Mouse (Mus musculus) liver, embryonic 11.5 days (tissue): ENCODE results near the gene Atpif1. TPM values are rescaled to one million over a fixed set of nuclear protein-coding genes. Genes with fewer than 3 reads are reported as not detected.
A peak's percentile ranks its signal among the peaks of the same experiment; 100 is the strongest.

Experiments
- ATAC-seq: fragments of 200-750 bp; cut with Nextera tagmentation; replicated peaks from 2 replicates; pipeline ENCODE4 v1.8.0; 2017; ENCODE audit warnings: moderate number of reproducible peaks, mild to moderate bottlenecking, moderate TSS enrichment, moderate library complexity; ENCODE audit not compliant: low FRiP score
- DNase-seq: peaks from one replicate; pipeline ENCODE4 v3.0.0-alpha.2; 2017; ENCODE audit warnings: low spot score
- H3K27ac ChIP-seq: fragments of 300-500 bp; sonication (generic); 2 replicates; pipeline ENCODE4 v1.5.1; 2014; ENCODE audit warnings: mild to moderate bottlenecking, low read depth, low read length, control low read depth
- H3K27me3 ChIP-seq: fragments of 300-500 bp; sonication (generic); replicated peaks from 2 replicates; pipeline ENCODE4 v1.6.1; 2014; ENCODE audit warnings: low read length, mixed read lengths; ENCODE audit not compliant: control insufficient read depth, insufficient read depth
- H3K36me3 ChIP-seq: fragments of 300-500 bp; sonication (generic); 2 replicates; pipeline ENCODE4 v1.6.1; 2014; ENCODE audit warnings: mild to moderate bottlenecking, low read length, moderate library complexity, mixed read lengths; ENCODE audit not compliant: control insufficient read depth, insufficient read depth
- H3K4me1 ChIP-seq: fragments of 300-500 bp; sonication (generic); replicated peaks from 2 replicates; pipeline ENCODE4 v1.6.1; 2014; ENCODE audit warnings: low read length, mixed read lengths; ENCODE audit not compliant: control insufficient read depth, insufficient read depth
- H3K4me2 ChIP-seq: fragments of 300-500 bp; sonication (generic); 2 replicates; pipeline ENCODE4 v1.6.1; 2014; ENCODE audit warnings: mild to moderate bottlenecking, control low read depth, moderate library complexity
- H3K4me3 ChIP-seq: fragments of 300-500 bp; sonication (generic); 2 replicates; pipeline ENCODE4 v1.5.1; 2014; ENCODE audit warnings: low read depth, low read length, control low read depth
- H3K9ac ChIP-seq: fragments of 300-500 bp; sonication (generic); 2 replicates; pipeline ENCODE4 v1.6.1; 2014; ENCODE audit warnings: low read depth, low read length, control low read depth
- H3K9me3 ChIP-seq: fragments of 300-500 bp; sonication (generic); 2 replicates; pipeline ENCODE4 v1.6.1; 2016; ENCODE audit warnings: low read length, inconsistent platforms, mixed read lengths; ENCODE audit not compliant: control insufficient read depth
- WGBS: fragments of 180-500 bp; shearing (Covaris S2); extraction: QIAGEN DNeasy Blood & Tissue Kit; methylation state at CpG from one replicate; pipeline ENCODE4 v1.1.7; 2014; 5-methylcytosine and 5-hydroxymethylcytosine counted together
- polyA plus RNA-seq: library from polyadenylated mRNA; unstranded; fragments of >200 nt; fragmentation: Nextera tagmentation; extraction: Ambion mirVana; gene quantifications from 2 replicates; pipeline ENCODE4 v1.2.1, GENCODE M21; 2014

The Atpif1 gene
- 1,813 and 1,952 TPM in 2 replicates for polyA plus RNA-seq

DNA sequence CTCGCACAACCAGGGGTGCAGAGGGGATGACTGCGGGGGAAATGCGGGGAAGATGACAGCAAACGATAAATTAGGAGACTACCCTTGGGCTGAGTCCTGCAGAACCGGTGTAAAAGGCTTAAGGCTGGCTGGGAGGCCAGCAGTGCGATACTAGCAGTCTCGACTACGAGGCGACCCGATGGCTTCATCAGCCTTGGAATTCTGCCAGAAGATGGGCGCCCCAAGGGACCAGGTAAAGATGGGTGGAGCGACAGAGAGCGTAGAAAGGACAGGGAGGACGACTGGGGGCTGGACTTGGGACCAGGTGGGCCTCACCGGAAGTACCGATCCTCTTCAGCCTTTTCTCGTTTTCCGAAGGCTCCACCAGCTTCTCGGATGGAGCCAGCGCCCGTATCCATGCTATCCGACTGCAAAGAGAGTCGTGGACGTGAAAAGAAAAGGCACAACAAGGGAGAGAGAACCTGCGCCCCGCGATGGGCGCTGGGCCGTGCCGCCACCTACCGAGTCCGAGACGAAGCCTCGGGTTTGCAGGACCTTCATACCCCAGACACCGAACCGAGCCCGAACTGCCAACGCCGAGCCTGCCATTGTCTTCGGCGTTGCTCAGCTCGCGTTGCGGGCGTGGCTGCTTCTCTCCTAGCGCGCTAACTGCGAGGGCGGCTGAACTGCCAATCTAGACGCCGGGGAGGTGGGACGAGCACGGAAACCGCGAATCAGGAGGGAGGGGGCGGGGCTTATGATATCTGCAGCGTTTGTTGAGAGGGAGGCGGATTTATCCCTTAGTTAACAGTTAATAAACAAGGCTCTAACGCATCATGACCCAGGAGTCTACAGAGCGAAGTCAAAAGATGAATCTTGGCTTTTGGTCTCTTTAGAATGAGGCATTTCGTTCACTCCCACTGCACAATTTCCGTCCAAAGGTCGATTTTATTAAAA is at the start of gene Atpif1:
TSS of gene Atpif1 (minus strand) at position 679 of the 936 bp plus-strand sequence.
- DNase-seq (peak; percentile 91), ATAC-seq (peak; percentile 72)
- peaks cover 56% of the 10 kb centered on the region for H3K4me1 ChIP-seq
- peaks cover 17% of the 10 kb centered on the region for H3K36me3 ChIP-seq
- H3K4me3 ChIP-seq: peak within 1 kb of the TSS; percentile 92
- peak within 1 kb of the TSS; percentile 93 for H3K4me2 ChIP-seq
- peak within 1 kb of the TSS; percentile 99 for H3K27ac ChIP-seq
- WGBS: under 1% methylated on average over 63 of the region's 63 CpGs
- no peaks in the 10 kb centered on the region for H3K9me3 ChIP-seq
- peak within 1 kb of the TSS; percentile 99 for H3K9ac ChIP-seq
- H3K27me3 ChIP-seq: no peaks in the 10 kb centered on the region

DNA sequence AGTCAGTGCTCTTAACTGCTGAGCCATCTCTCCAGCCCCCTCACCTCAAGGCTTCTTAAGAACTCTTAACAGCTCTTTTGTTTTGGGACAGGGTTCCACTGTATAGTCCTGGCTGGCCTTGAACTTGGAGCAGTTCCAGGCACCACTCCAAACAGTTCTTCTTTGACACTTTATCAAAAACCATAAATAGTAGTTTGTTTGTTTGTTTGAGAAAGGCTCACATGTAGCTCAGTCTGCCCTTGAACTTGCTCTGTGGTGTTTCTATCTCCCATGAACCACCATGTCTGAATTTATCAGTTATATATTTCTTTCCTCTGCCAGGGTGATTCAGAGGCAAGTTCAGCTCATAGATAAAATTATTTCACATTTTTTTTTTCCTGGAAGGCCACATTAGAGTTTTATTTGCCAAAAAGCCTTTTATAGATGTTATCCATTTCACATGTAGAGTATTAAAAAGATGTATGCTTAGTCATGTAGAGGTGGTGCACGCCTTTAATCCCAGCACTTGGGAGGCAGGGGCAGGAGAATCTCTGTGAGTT is 41.4 kb upstream of the Atpif1 start:
- Histone ChIP-seq H3K27ac (no peak overlapping the region), H3K9me3 (no peaks in the 10 kb centered on the region), H3K27me3 (no peaks in the 10 kb centered on the region), H3K36me3 (no peaks in the 10 kb centered on the region), H3K4me1 (no peaks in the 10 kb centered on the region), H3K9ac (no peak overlapping the region), H3K4me3 (no peak overlapping the region), H3K4me2 (no peak overlapping the region)
- DNase-seq (no peak), ATAC-seq (no peak)
- 82% methylated on average over 1 of the region's 1 CpGs for WGBS

DNA sequence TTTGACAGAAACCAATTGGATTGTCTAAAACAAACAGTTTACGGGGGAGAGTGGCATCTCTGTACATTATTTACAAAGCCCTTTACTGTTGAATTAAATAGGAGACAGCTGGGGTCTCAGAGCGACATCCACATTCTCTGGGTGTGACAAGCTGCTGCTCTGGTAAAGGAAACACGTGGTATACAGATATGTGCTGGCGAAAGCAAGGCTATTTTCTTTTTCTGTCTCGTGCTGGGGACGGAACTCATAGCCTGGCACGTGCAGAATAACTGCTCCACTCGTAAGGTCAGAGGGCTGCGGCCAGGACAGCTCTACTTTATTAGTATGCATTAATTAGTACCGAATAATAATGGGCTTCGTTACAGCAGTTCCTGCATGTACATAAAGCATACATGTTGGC is 39.9 kb upstream of the Atpif1 start:
- H3K4me2 ChIP-seq: no peak overlapping the region
- no peaks in the 10 kb centered on the region for H3K4me1 ChIP-seq
- ATAC-seq: no peak
- DNase-seq: no peak
- H3K27ac ChIP-seq: no peak overlapping the region
- WGBS: 49% methylated on average over 11 of the region's 11 CpGs
- H3K4me3 ChIP-seq: no peak overlapping the region
- no peaks in the 10 kb centered on the region for H3K36me3 ChIP-seq
- H3K9ac ChIP-seq: no peak overlapping the region
- H3K27me3 ChIP-seq: no peaks in the 10 kb centered on the region
- H3K9me3 ChIP-seq: no peaks in the 10 kb centered on the region

DNA sequence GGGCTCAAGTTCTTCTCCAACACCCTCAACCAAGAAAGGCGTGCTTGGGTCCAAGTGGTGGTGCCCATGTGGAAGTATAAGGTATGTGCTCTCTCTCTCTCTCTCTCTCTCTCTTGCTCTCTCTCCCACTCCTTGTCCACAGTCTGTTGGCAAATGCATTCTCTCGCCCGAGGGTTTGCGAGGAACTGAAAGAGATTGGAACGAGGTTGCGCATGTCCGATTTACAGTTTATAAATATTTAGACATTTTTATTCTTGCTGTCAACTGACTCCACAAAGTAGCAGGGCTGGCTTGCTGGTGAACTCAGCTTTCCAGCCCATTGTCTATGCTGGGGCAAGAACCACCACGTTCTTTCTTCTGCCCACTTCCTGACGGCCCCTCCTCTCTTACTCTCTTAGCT is 37.7 kb upstream of the Atpif1 start:
- no peak overlapping the region for H3K27ac ChIP-seq
- no peak for DNase-seq
- H3K4me2 ChIP-seq: no peak overlapping the region
- WGBS: 82% methylated on average over 9 of the region's 9 CpGs
- H3K36me3 ChIP-seq: no peaks in the 10 kb centered on the region
- no peaks in the 10 kb centered on the region for H3K9me3 ChIP-seq
- H3K27me3 ChIP-seq: no peaks in the 10 kb centered on the region
- no peaks in the 10 kb centered on the region for H3K4me1 ChIP-seq
- H3K4me3 ChIP-seq: no peak overlapping the region
- H3K9ac ChIP-seq: no peak overlapping the region
- ATAC-seq: no peak

DNA sequence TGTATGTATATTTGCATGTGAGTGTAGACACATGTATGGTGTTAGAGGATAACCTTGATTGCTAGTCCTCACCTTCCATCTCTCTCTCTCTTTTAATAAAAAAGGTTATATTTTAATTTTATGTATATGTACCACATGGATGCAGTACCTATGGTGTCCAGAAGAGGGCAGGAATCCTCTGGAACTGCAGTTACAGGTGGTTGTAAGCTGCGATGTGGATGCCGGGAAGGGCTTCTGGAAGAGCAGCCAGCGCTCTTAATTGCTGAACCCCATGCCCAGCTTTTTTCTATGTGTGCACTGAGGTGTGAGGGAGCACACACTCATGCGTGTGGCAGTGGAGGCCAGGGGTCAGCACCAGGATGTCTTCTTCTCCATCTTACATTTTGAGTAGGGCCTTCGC is 35.7 kb upstream of the Atpif1 start:
- no peak overlapping the region for H3K27ac ChIP-seq
- H3K9me3 ChIP-seq: no peaks in the 10 kb centered on the region
- no peak overlapping the region for H3K9ac ChIP-seq
- no peak overlapping the region for H3K4me3 ChIP-seq
- no peaks in the 10 kb centered on the region for H3K27me3 ChIP-seq
- ATAC-seq (no peak), DNase-seq (no peak)
- peaks cover under 1% of the 10 kb centered on the region; the same call in 1 of the 2 replicates for H3K4me1 ChIP-seq
- no peak overlapping the region for H3K4me2 ChIP-seq
- WGBS: 91% methylated on average over 5 of the region's 5 CpGs
- H3K36me3 ChIP-seq: no peaks in the 10 kb centered on the region

DNA sequence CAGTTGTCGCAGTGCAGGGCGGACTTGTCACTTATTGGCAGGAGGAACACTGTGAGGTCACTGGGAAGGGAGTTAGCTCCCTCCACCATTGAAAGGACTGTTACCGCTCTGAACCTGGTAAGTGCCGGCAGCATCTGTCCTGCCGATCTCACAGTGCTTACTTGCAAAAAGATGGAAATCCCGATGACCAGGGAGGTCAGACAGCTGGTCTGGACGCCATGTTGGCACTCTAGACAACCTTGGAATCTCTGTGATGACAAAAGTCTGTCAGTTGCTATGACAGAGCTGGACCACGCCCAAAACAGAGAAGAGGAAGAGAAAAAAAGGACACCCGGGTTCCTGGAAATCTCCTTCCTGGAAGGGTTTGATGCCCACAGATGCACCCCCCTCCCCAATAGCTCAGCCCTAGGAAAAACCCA is 33.9 kb upstream of the Atpif1 start:
- H3K4me2 ChIP-seq: no peak overlapping the region
- no peaks in the 10 kb centered on the region for H3K9me3 ChIP-seq
- H3K4me3 ChIP-seq: no peak overlapping the region
- peaks cover 5% of the 10 kb centered on the region for H3K4me1 ChIP-seq
- DNase-seq (no peak), ATAC-seq (no peak)
- H3K27me3 ChIP-seq: no peaks in the 10 kb centered on the region
- WGBS: 60% methylated on average over 9 of the region's 9 CpGs
- no peak overlapping the region for H3K27ac ChIP-seq
- no peak overlapping the region for H3K9ac ChIP-seq
- no peaks in the 10 kb centered on the region for H3K36me3 ChIP-seq

DNA sequence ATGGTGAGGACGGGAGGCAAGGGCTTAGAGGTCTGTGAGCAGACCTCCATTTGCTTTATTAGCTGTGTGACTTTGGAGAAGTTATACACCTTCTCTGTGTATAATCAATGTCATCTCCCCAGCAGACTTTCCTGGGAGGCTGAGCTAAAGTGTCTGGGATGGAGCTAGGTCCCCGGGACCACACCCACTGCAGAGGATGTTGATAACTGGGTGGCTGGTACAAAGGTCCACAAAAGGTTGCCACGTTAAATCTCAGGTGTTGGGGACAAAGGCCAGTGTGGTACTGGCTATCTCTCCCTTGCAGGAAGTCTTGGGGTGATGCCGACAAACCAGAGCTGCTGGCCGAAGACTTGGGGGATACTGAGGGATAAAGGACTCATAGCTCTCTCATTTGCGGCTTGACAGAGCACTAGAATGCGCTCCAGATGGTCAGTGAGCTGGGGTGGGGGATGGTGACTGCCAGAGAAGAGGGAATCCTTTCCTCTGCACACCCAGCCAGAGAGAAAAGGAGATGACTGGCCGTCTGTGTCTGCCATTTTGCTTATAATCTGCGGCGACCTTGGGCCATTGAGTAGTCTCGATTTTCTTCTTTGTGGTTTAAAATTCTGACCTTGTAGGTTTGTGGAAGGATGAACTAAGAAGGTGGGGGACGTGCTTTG is 31.8 kb upstream of the Atpif1 start:
- peaks cover 5% of the 10 kb centered on the region for H3K4me1 ChIP-seq
- no peak overlapping the region for H3K27ac ChIP-seq
- H3K4me2 ChIP-seq: no peak overlapping the region
- H3K27me3 ChIP-seq: no peaks in the 10 kb centered on the region
- H3K9ac ChIP-seq: no peak overlapping the region
- H3K4me3 ChIP-seq: no peak overlapping the region
- 76% methylated on average over 12 of the region's 12 CpGs for WGBS
- no peaks in the 10 kb centered on the region for H3K9me3 ChIP-seq
- DNase-seq: no peak
- no peaks in the 10 kb centered on the region for H3K36me3 ChIP-seq
- no peak for ATAC-seq

DNA sequence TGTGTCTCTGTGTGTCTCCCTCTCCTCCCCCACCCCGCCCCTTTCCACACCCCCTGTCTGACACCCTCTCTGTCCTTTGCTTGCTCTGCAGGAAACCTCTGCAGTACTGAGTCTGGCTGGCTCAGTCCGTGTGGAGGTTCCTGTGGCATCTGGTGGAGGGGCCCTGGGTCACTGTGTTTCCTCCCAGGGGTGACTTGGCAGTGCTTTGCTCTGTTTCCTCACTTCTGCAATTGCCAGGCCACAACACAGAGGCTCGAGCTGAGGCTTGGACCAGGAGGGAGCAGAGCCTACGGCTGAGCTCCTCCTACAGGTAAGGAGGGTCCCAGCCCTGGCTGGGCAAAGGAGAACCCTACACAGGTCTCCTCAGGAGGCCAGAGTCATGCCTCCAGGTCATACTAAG is 30.5 kb upstream of the Atpif1 start, which contains the start of gene Ptafr:
TSS of gene Ptafr (plus strand) at position 103 of the 400 bp plus-strand sequence.
- ATAC-seq: 0 out of 2 replicates have a peak, but pooled peaks have one; percentile 26
- no peak within 1 kb of the TSS for H3K27ac ChIP-seq
- DNase-seq: no peak

More for the DNA sequence above, 30.5 kb upstream of the Atpif1 start, which contains the start of gene Ptafr:
- Histone ChIP-seq H3K4me3 (no peak within 1 kb of the TSS), H3K4me2 (peak within 1 kb of the TSS; percentile 12; the same call in 1 of the 2 replicates), H3K9ac (no peak within 1 kb of the TSS), H3K9me3 (no peaks in the 10 kb centered on the region), H3K4me1 (peaks cover 5% of the 10 kb centered on the region), H3K27me3 (no peaks in the 10 kb centered on the region), H3K36me3 (no peaks in the 10 kb centered on the region)
- WGBS: 19% methylated on average over 4 of the region's 4 CpGs
